Mouse (Mus musculus) layer of hippocampus, postnatal 10 days (tissue): ENCODE measurements at regions not wholly inside any gene's neighbourhood (a gene's known extent, or its start where the extent isn't known, plus 50 kb on each side); places are given as distances from the start of the nearest gene placed in this dataset.

ENCODE experiments used
- DNase-seq, 2 experiments: peaks; one replicate each; pipeline ENCODE4 v3.0.0; 2021; ENCODE audit warnings: low spot score in 2 of 2

GRCm38 (mm10) chr11:21478191-21478590 lies 93.8 kb upstream of the Wdpcp start:
- DNase-seq: no peak

- DNase-seq: no peak
Observed at GRCm38 (mm10) chr11:21470711-21471110, 99.7 kb upstream of the Ugp2 start.

GRCm38 (mm10) chr11:21468465-21468864 lies 97.5 kb upstream of the Ugp2 start:
- no peak for DNase-seq

GRCm38 (mm10) chr11:21460011-21460410 lies 89.0 kb upstream of the Ugp2 start:
- no peak for DNase-seq

- DNase-seq: peak; percentile 12 to 43
Observed at GRCm38 (mm10) chr11:21453308-21454106, 82.5 kb upstream of the Ugp2 start.

GRCm38 (mm10) chr11:21433726-21434125 lies 62.7 kb upstream of the Ugp2 start:
- peak; percentile 7 to 15 for DNase-seq

GRCm38 (mm10) chr11:21430021-21430420 lies 59.0 kb upstream of the Ugp2 start:
- no peak for DNase-seq

- no peak for DNase-seq
Observed at GRCm38 (mm10) chr11:21428749-21429148, 57.7 kb upstream of the Ugp2 start.

GRCm38 (mm10) chr11:21428013-21428317 lies 57.0 kb upstream of the Ugp2 start:
- no peak for DNase-seq

- no peak for DNase-seq
Observed at GRCm38 (mm10) chr11:21427291-21428012, 56.5 kb upstream of the Ugp2 start.

- DNase-seq: peak; percentile 11 to 13
Observed at GRCm38 (mm10) chr11:21425480-21426101, 54.6 kb upstream of the Ugp2 start.

- DNase-seq: no peak
Observed at GRCm38 (mm10) chr11:21424345-21424744, 53.3 kb upstream of the Ugp2 start.

- no peak for DNase-seq
Observed at GRCm38 (mm10) chr11:21422281-21422878, 51.4 kb upstream of the Ugp2 start.
